Mouse (Mus musculus) liver, adult 2 months (tissue): ENCODE measurements around the gene Shq1. TPM values are rescaled to one million over a fixed set of nuclear protein-coding genes. Genes with fewer than 3 reads are reported as not detected.

Source experiments
- DNase-seq: peaks from one replicate; pipeline ENCODE4 v3.0.0-alpha.2; 2011; ENCODE audit warnings: low read depth, low spot score; ENCODE audit errors: extremely low read depth
- H3K27ac ChIP-seq: fragments of 200-500 bp; replicated peaks from 2 replicates; pipeline ENCODE4 v1.5.1; 2012; ENCODE audit warnings: low read depth, mild to moderate bottlenecking, control low read depth, inconsistent platforms, low read length; ENCODE audit not compliant: insufficient read depth
- H3K27me3 ChIP-seq: fragments of 200-500 bp; 2 replicates; pipeline ENCODE4 v1.6.1; 2012; ENCODE audit warnings: mild to moderate bottlenecking, moderate library complexity, low read length, inconsistent platforms; ENCODE audit not compliant: control insufficient read depth, insufficient read depth
- H3K36me3 ChIP-seq: fragments of 200-500 bp; 2 replicates; pipeline ENCODE4 v1.6.1; 2012; ENCODE audit warnings: low read length, inconsistent platforms; ENCODE audit not compliant: control insufficient read depth, insufficient read depth
- H3K4me1 ChIP-seq: fragments of 200-500 bp; 2 replicates; pipeline ENCODE4 v1.6.1; 2011; ENCODE audit warnings: low read length; ENCODE audit not compliant: control insufficient read depth, insufficient read depth
- H3K4me3 ChIP-seq: fragments of 200-500 bp; 2 replicates; pipeline ENCODE4 v1.5.1; 2011; ENCODE audit warnings: low read depth, mild to moderate bottlenecking, control low read depth, low read length, moderate library complexity; ENCODE audit not compliant: insufficient read depth
- H3K79me2 ChIP-seq: fragments of 200-500 bp; 2 replicates; pipeline ENCODE4 v1.6.1; 2012; ENCODE audit warnings: inconsistent platforms, mild to moderate bottlenecking, low read length, moderate library complexity; ENCODE audit not compliant: control insufficient read depth, insufficient read depth
- H3K9ac ChIP-seq: fragments of 200-500 bp; 2 replicates; pipeline ENCODE4 v1.6.1; 2012; ENCODE audit warnings: low read depth, mild to moderate bottlenecking, control low read depth, inconsistent platforms, low read length
- CTCF ChIP-seq: fragments of 200-500 bp; IDR thresholded peaks from 2 replicates; pipeline ENCODE4 v1.5.1; 2011; ENCODE audit warnings: low read depth, low read length, control low read depth
- POLR2A ChIP-seq: fragments of 200-500 bp; IDR thresholded peaks from 2 replicates; pipeline ENCODE4 v1.6.1; 2011; ENCODE audit warnings: low read length, control low read depth; ENCODE audit not compliant: insufficient read depth; ENCODE audit errors: extremely low read depth
- WGBS: fragments of 180-500 bp; shearing (Covaris S2); methylation state at CpG from one replicate; pipeline ENCODE4 v1.1.7; 2018; 5-methylcytosine and 5-hydroxymethylcytosine counted together
- polyA plus RNA-seq: library from polyadenylated mRNA; depleted of rRNA; stranded (reverse); fragments of >200 nt; gene quantifications from 2 replicates; pipeline ENCODE4 v1.2.3, GENCODE M21; 2012; rRNA removed
- total RNA-seq: library from RNA; depleted of rRNA; stranded (reverse); fragments of >200 nt; gene quantifications from 2 replicates; pipeline ENCODE4 v1.2.3, GENCODE M21; 2014; rRNA removed

Shq1 gene
- 4.0 and 4.3 TPM in 2 replicates for total RNA-seq
- 3.2 and 4.2 TPM in 2 replicates for polyA plus RNA-seq

DNA sequence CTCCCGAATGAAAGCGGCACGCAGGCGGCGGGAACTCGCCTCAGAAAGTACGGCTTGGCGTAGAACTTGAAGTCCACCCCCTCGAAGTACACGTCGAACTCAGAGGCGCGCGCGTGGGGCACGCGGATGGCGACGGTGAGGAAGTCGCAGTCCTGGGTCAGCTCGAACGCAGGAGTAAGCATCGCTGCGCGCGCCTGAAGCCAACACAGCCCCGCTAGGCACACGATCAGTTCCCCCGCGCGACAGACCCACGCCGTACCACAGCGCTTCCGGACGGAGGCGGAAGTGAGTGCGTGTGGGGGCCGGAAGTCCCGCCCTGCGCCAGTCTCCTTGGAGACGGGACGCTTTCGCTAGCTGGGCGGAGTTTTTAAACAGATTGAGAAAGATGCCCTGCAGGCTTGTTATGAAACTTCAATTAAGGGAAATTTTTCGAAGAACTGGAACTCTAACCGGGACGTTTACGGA is at the start of gene Shq1:
TSS of gene Shq1 (minus strand) at position 278 of the 465 bp plus-strand sequence.
- Histone ChIP-seq H3K4me1 (peaks cover 3% of the 10 kb centered on the region; the same call in 1 of the 2 replicates), H3K9ac (peak within 1 kb of the TSS; percentile 83), H3K4me3 (peak within 1 kb of the TSS; percentile 78), H3K79me2 (no peaks in the 10 kb centered on the region), H3K36me3 (no peaks in the 10 kb centered on the region), H3K27me3 (no peaks in the 10 kb centered on the region), H3K27ac (peak within 1 kb of the TSS; percentile 23; the same call in 1 of the 2 replicates)
- WGBS = under 1% methylated on average over 49 of the region's 49 CpGs
- peak; percentile 73 for DNase-seq
- no peak for TF ChIP-seq CTCF
- 0 out of 2 replicates have a peak, but pooled peaks have one; percentile 38 for TF ChIP-seq POLR2A

DNA sequence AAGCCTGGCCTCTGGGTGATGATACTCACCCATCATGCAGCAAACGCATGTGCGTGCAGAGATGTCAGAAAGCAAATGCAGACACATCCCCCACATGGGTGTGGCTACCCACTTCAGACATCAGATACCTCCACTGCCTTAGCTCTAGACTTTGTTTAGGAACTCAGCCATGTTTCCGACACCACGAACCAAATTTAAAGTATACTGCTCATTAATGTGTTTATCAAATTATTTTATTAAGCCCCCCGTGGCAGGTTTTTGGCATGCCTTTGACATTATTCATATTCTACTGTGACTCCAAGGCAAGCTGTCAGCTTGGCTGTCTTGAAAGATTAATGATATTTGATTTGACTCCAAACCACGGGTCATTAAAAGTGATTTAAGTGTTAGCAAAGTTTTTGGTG is 49.1 kb upstream of the Shq1 start:
- Histone ChIP-seq H3K27ac (no peak overlapping the region), H3K4me1 (no peaks in the 10 kb centered on the region), H3K36me3 (no peaks in the 10 kb centered on the region), H3K79me2 (no peaks in the 10 kb centered on the region), H3K27me3 (no peaks in the 10 kb centered on the region), H3K4me3 (no peak overlapping the region), H3K9ac (no peak overlapping the region)
- TF ChIP-seq POLR2A = no peak
- TF ChIP-seq CTCF = no peak
- DNase-seq = no peak
- 76% methylated on average over 6 of the region's 6 CpGs for WGBS

DNA sequence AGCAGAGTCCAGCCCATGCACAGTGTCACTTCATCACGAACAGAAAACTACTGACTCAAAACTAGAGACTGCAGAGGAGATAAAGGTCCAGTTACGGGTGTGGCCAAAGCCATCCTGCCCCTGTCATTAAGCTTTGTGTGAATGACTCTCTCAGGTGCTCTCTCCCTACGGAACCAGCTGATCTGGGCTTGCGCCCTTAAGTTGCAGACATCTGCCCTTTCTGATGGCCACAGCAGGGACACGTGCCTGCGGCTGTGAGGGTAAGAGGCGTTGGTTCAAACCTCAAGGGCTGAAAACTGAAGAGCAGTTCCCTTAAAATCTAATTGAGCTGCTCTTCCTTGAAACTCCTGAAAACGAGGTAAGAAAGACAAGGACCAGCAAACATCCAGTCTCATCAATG is 45.9 kb upstream of the Shq1 start:
- TF ChIP-seq POLR2A = no peak
- TF ChIP-seq CTCF = no peak
- Histone ChIP-seq H3K4me3 (no peak overlapping the region), H3K79me2 (no peaks in the 10 kb centered on the region), H3K9ac (no peak overlapping the region), H3K27ac (no peak overlapping the region), H3K27me3 (no peaks in the 10 kb centered on the region), H3K36me3 (no peaks in the 10 kb centered on the region), H3K4me1 (no peaks in the 10 kb centered on the region)
- WGBS = 64% methylated on average over 8 of the region's 8 CpGs
- no peak for DNase-seq

DNA sequence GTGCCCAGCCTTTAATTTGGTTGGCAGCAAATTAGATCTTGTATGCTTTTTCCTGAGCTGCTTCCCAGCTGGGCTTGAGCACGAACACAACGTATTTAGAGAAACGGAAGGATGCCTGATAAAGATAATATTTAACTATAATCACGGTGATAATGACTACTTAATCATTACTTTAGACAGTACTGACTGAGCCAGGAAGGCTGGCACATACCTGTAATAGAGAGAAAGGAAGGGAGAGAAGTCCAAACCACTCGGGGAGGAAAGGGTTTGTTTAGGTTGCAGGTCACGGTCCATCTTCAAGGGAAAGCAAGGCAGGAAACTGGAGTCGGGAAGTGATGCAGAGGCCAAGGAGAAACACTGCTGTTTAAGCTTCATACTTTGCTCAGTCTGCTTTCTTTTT is 45.2 kb upstream of the Shq1 start:
- no peak overlapping the region for H3K9ac ChIP-seq
- H3K36me3 ChIP-seq = no peaks in the 10 kb centered on the region
- H3K4me3 ChIP-seq = no peak overlapping the region
- no peak for DNase-seq
- no peak for TF ChIP-seq POLR2A
- no peak for TF ChIP-seq CTCF
- no peak overlapping the region for H3K27ac ChIP-seq
- no peaks in the 10 kb centered on the region for H3K4me1 ChIP-seq
- H3K79me2 ChIP-seq = no peaks in the 10 kb centered on the region
- WGBS = 58% methylated on average over 7 of the region's 7 CpGs
- no peaks in the 10 kb centered on the region for H3K27me3 ChIP-seq

DNA sequence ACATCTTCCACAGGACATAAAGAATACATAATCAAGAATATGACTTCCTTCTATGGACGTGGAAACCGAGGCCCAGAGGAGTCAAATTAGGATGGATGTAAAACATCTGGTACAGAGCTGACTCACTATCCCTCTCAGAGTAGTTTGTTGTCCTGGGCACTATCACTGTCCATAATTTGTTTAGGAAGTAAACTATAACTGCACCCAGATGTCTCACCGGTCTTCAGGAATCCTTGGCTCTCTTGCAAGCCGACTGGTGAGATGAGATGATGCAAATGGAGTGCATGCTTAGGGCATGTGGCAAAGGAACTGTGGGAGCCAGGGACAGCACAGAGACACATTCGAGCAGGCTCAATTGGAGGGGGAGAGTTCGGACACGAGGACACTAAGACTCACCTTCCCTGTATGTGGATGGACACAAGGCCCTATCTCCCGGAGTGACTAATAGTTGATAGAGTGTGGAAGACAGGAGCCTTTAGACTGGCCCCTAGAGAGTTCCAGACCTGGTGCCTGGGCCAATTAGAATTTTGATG is 44.4 kb upstream of the Shq1 start:
- 85% methylated on average over 8 of the region's 8 CpGs for WGBS
- no peak for TF ChIP-seq POLR2A
- no peak for TF ChIP-seq CTCF
- Histone ChIP-seq H3K27ac (no peak overlapping the region), H3K9ac (no peak overlapping the region), H3K4me1 (no peaks in the 10 kb centered on the region), H3K4me3 (no peak overlapping the region), H3K27me3 (no peaks in the 10 kb centered on the region), H3K36me3 (no peaks in the 10 kb centered on the region), H3K79me2 (no peaks in the 10 kb centered on the region)
- DNase-seq = no peak

DNA sequence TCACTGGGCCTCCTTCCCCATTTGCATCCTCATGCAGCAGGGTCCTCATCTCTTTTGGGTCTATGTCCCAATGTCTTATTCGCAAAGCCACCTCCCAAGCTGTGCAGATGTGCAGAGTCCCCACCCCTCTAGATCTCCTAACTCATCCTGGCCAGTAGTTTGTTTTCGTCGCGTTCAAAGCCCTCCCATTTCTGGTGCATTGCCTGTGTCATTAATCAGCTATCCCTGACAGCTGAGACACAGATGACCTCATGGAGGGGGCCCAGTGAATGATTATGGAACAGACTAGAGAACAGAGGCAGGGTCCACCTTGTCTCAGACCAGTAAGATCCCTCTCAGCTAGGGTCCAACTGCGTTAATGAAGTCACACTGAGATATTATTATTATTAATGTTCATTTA is 39.9 kb upstream of the Shq1 start:
- 81% methylated on average over 5 of the region's 5 CpGs for WGBS
- Histone ChIP-seq H3K4me1 (no peaks in the 10 kb centered on the region), H3K4me3 (no peak overlapping the region), H3K27me3 (no peaks in the 10 kb centered on the region), H3K79me2 (no peaks in the 10 kb centered on the region), H3K9ac (no peak overlapping the region), H3K36me3 (no peaks in the 10 kb centered on the region), H3K27ac (no peak overlapping the region)
- no peak for DNase-seq
- TF ChIP-seq POLR2A (no peak), CTCF (no peak)
